Mouse (Mus musculus): ENCODE results near the gene Metap2.

Gene Metap2
- long read RNA-seq, experiment 1, full-length matches to known transcripts, result 197 of 246 reads
- long read RNA-seq, experiment 1, partial matches to known transcripts, result 33 of 246 reads
- long read RNA-seq, experiment 1, other reads (novel, unspliced or antisense), result 16 of 246 reads
- long read RNA-seq, experiment 2, full-length matches to known transcripts, result 212 of 264 reads
- long read RNA-seq, experiment 2, partial matches to known transcripts, result 40 of 264 reads
- long read RNA-seq, experiment 2, other reads (novel, unspliced or antisense), result 12 of 264 reads

- intact Hi-C loops (cut with DNase I), result no loop called here
Observed at GRCm38 (mm10) chr10:93897043-93897646, at the start of gene Metap2. TSS of gene Metap2 (minus strand) at chr10:93897093.

- intact Hi-C loops (cut with DNase I), result no loop called here
Observed at GRCm38 (mm10) chr10:93945843-93946499, 49.1 kb upstream of the Metap2 start.

- intact Hi-C loops (cut with DNase I), result no loop called here
Observed at GRCm38 (mm10) chr10:93945364-93945763, 48.5 kb upstream of the Metap2 start.

- intact Hi-C loops (cut with DNase I), result no loop called here
Observed at GRCm38 (mm10) chr10:93944241-93944640, 47.3 kb upstream of the Metap2 start.

GRCm38 (mm10) chr10:93940279-93940678 is 43.4 kb upstream of the Metap2 start:
- intact Hi-C loops (cut with DNase I), result no loop called here

- intact Hi-C loops (cut with DNase I), result no loop called here
Observed at GRCm38 (mm10) chr10:93939676-93940075, 42.8 kb upstream of the Metap2 start.

- intact Hi-C loops (cut with DNase I), result no loop called here
Observed at GRCm38 (mm10) chr10:93938844-93939271, 42.0 kb upstream of the Metap2 start.

GRCm38 (mm10) chr10:93933980-93934379 is 37.1 kb upstream of the Metap2 start:
- intact Hi-C loops (cut with DNase I), result no loop called here

GRCm38 (mm10) chr10:93932861-93933260 is 36.0 kb upstream of the Metap2 start:
- intact Hi-C loops (cut with DNase I), result no loop called here

- intact Hi-C loops (cut with DNase I), result no loop called here
Observed at GRCm38 (mm10) chr10:93932020-93932419, 35.1 kb upstream of the Metap2 start.

- intact Hi-C loops (cut with DNase I), result no loop called here
Observed at GRCm38 (mm10) chr10:93931431-93931830, 34.5 kb upstream of the Metap2 start.

- intact Hi-C loops (cut with DNase I), result no loop called here
Observed at GRCm38 (mm10) chr10:93930236-93930824, 33.4 kb upstream of the Metap2 start.

- intact Hi-C loops (cut with DNase I), result no loop called here
Observed at GRCm38 (mm10) chr10:93924666-93925065, 27.8 kb upstream of the Metap2 start.

GRCm38 (mm10) chr10:93921160-93921559 is 24.3 kb upstream of the Metap2 start:
- intact Hi-C loops (cut with DNase I), result no loop called here

GRCm38 (mm10) chr10:93919227-93919626 is 22.3 kb upstream of the Metap2 start:
- intact Hi-C loops (cut with DNase I), result no loop called here

- intact Hi-C loops (cut with DNase I), result no loop called here
Observed at GRCm38 (mm10) chr10:93918701-93919100, 21.8 kb upstream of the Metap2 start.

GRCm38 (mm10) chr10:93918087-93918486 is 21.2 kb upstream of the Metap2 start:
- intact Hi-C loops (cut with DNase I), result no loop called here

- intact Hi-C loops (cut with DNase I), result no loop called here
Observed at GRCm38 (mm10) chr10:93916778-93917177, 19.9 kb upstream of the Metap2 start.

- intact Hi-C loops (cut with DNase I), result no loop called here
Observed at GRCm38 (mm10) chr10:93915531-93916275, 18.8 kb upstream of the Metap2 start.

- intact Hi-C loops (cut with DNase I), result no loop called here
Observed at GRCm38 (mm10) chr10:93913525-93913924, 16.6 kb upstream of the Metap2 start.

GRCm38 (mm10) chr10:93912917-93913316 is 16.0 kb upstream of the Metap2 start:
- intact Hi-C loops (cut with DNase I), result no loop called here

Measured in adrenal gland (tissue).